Mouse (Mus musculus): ENCODE data around the gene Ly6g6d. TPM values are rescaled to one million over a fixed set of nuclear protein-coding genes. Genes with fewer than 3 reads are reported as not detected.
A peak's percentile ranks its signal among the peaks of the same experiment; 100 is the strongest.

The Ly6g6d gene
- total RNA-seq, 1 experiment, result 1.6 TPM

GRCm38 (mm10) chr17:35070556-35071229 lies 7.2 kb downstream of the Ly6g6d start:
- Histone ChIP-seq H3K36me3 (ENCODE audit: control insufficient read depth, insufficient read depth, low read length, poor library complexity, severe bottlenecking) (no peaks in the 10 kb centered on the region), H3K4me1 (ENCODE audit: control insufficient read depth in 2 of 2, insufficient read depth in 2 of 2, low read length in 2 of 2, poor library complexity in 1 of 2) (peaks cover 9 to 16% of the 10 kb centered on the region in 2 experiments; a peak in 3 of 4 replicates), H3K27ac (ENCODE audit: insufficient read depth, low read depth, low read length, poor library complexity, severe bottlenecking) (no peak overlapping the region), H3K9ac (ENCODE audit: insufficient read depth, low read depth, low read length, poor library complexity, severe bottlenecking) (no peak overlapping the region), H3K9me3 (ENCODE audit: control insufficient read depth, insufficient read depth, low read depth, low read length) (no peaks in the 10 kb centered on the region), H3K4me3 (ENCODE audit: insufficient read depth in 1 of 2, low read depth in 1 of 2, low read length in 2 of 2, poor library complexity in 1 of 2, severe bottlenecking in 1 of 2) (no peak overlapping the region)
- TF ChIP-seq CHD2 (IDR thresholded peaks at IDR 0.05; ENCODE audit: low read depth, low read length), result no peak
- no peak for DNase-seq (ENCODE audit: low read depth, low spot score)
- in situ Hi-C loops (cut with MboI; ENCODE audit: low sequenced_read_pairs in 2 of 2, unreplicated experiment in 2 of 2), result no loop called here

DNA sequence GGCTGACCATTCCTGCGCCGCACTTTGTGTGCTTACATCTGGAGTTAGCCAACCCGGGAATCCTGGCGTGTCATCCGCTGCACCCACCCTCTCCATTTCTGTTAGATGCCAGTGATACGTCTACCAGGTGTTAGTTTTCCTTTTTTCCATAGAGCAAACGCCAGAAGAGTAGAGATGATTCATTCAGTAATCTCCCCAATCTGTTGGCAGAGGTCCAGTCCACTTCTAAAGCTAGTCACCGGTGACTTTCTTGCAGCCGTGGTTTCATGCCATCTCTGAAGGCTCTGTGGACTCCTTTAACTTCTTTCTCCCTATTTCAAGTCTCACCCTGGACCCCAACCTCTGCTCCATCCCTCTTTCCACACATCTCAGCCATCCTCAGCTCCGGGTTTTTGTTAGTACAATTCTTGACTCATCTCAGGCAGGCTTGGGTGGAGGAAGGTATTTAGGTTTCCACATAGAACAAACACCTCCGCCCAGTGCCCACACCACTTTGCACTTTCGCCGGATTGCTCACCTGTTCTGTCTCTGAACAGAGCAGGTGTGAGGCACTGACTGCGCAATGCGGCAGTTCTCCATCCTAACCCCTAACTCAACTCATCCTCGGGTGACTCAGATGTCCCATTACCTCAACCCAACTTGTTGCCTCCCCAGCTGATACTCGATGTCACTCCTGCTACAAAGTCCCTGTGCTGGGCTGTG lies 9.5 kb downstream of the Ly6g6d start:
- TF ChIP-seq MAFK (IDR thresholded peaks at IDR 0.05; ENCODE audit: insufficient read depth, low read depth, low read length), result no peak
- no peak for TF ChIP-seq HCFC1 (IDR thresholded peaks at IDR 0.05; ENCODE audit: borderline replicate concordance, insufficient read depth, low read length)
- TF ChIP-seq CHD2 (IDR thresholded peaks at IDR 0.05; ENCODE audit: low read depth, low read length), result no peak
- TF ChIP-seq ZC3H11A (IDR thresholded peaks at IDR 0.05; ENCODE audit: borderline replicate concordance, low read depth, low read length), result no peak
- no peak for TF ChIP-seq ZNF384 (IDR thresholded peaks at IDR 0.05; ENCODE audit: low read depth, low read length)
- no peak for DNase-seq (ENCODE audit: low read depth, low spot score)

GRCm38 (mm10) chr17:35066084-35066483 lies 11.8 kb downstream of the Ly6g6d start, which contains the start of gene Mpig6b:
Gene Mpig6b (minus strand): TSS chr17:35066184.
- Histone ChIP-seq H3K9ac (ENCODE audit: insufficient read depth, low read depth, low read length, poor library complexity, severe bottlenecking) (peak within 1 kb of the TSS; percentile 67), H3K27ac (ENCODE audit: insufficient read depth, low read depth, low read length, poor library complexity, severe bottlenecking) (peak within 1 kb of the TSS; percentile 85), H3K9me3 (ENCODE audit: control insufficient read depth, insufficient read depth, low read depth, low read length) (no peaks in the 10 kb centered on the region), H3K4me1 (ENCODE audit: control insufficient read depth in 2 of 2, insufficient read depth in 2 of 2, low read length in 2 of 2, poor library complexity in 1 of 2) (peaks cover 6 to 30% of the 10 kb centered on the region in 2 experiments), H3K4me3 (ENCODE audit: insufficient read depth in 1 of 2, low read depth in 1 of 2, low read length in 2 of 2, poor library complexity in 1 of 2, severe bottlenecking in 1 of 2) (peak within 1 kb of the TSS; percentile 63 to 64), H3K36me3 (ENCODE audit: control insufficient read depth, insufficient read depth, low read length, poor library complexity, severe bottlenecking) (peaks cover 4% of the 10 kb centered on the region; the same call in 1 of the 2 replicates)
- no peak for TF ChIP-seq ZNF384 (IDR thresholded peaks at IDR 0.05; ENCODE audit: low read depth, low read length)
- no peak for TF ChIP-seq MAFK (IDR thresholded peaks at IDR 0.05; ENCODE audit: insufficient read depth, low read depth, low read length)
- no peak for TF ChIP-seq HCFC1 (IDR thresholded peaks at IDR 0.05; ENCODE audit: borderline replicate concordance, insufficient read depth, low read length)
- no peak for TF ChIP-seq CHD2 (IDR thresholded peaks at IDR 0.05; ENCODE audit: low read depth, low read length)
- no peak for TF ChIP-seq ZC3H11A (IDR thresholded peaks at IDR 0.05; ENCODE audit: borderline replicate concordance, low read depth, low read length)
- in situ Hi-C loops (cut with MboI; ENCODE audit: low sequenced_read_pairs in 2 of 2, unreplicated experiment in 2 of 2), result no loop called here
- no peak for DNase-seq (ENCODE audit: low read depth, low spot score)

More for the DNA sequence above, 9.5 kb downstream of the Ly6g6d start:
- H3K4me1 ChIP-seq (ENCODE audit: control insufficient read depth in 2 of 2, insufficient read depth in 2 of 2, low read length in 2 of 2, poor library complexity in 1 of 2), result peaks cover 8 to 23% of the 10 kb centered on the region in 2 experiments; a peak in 3 of 4 replicates
- no peaks in the 10 kb centered on the region for H3K9me3 ChIP-seq (ENCODE audit: control insufficient read depth, insufficient read depth, low read depth, low read length)
- H3K9ac ChIP-seq (ENCODE audit: insufficient read depth, low read depth, low read length, poor library complexity, severe bottlenecking), result no peak overlapping the region
- no peaks in the 10 kb centered on the region for H3K36me3 ChIP-seq (ENCODE audit: control insufficient read depth, insufficient read depth, low read length, poor library complexity, severe bottlenecking)
- no peak overlapping the region for H3K4me3 ChIP-seq (ENCODE audit: insufficient read depth in 1 of 2, low read depth in 1 of 2, low read length in 2 of 2, poor library complexity in 1 of 2, severe bottlenecking in 1 of 2)
- no peak overlapping the region for H3K27ac ChIP-seq (ENCODE audit: insufficient read depth, low read depth, low read length, poor library complexity, severe bottlenecking)
- in situ Hi-C loops (cut with MboI; ENCODE audit: low sequenced_read_pairs in 2 of 2, unreplicated experiment in 2 of 2), result no loop called here

DNA sequence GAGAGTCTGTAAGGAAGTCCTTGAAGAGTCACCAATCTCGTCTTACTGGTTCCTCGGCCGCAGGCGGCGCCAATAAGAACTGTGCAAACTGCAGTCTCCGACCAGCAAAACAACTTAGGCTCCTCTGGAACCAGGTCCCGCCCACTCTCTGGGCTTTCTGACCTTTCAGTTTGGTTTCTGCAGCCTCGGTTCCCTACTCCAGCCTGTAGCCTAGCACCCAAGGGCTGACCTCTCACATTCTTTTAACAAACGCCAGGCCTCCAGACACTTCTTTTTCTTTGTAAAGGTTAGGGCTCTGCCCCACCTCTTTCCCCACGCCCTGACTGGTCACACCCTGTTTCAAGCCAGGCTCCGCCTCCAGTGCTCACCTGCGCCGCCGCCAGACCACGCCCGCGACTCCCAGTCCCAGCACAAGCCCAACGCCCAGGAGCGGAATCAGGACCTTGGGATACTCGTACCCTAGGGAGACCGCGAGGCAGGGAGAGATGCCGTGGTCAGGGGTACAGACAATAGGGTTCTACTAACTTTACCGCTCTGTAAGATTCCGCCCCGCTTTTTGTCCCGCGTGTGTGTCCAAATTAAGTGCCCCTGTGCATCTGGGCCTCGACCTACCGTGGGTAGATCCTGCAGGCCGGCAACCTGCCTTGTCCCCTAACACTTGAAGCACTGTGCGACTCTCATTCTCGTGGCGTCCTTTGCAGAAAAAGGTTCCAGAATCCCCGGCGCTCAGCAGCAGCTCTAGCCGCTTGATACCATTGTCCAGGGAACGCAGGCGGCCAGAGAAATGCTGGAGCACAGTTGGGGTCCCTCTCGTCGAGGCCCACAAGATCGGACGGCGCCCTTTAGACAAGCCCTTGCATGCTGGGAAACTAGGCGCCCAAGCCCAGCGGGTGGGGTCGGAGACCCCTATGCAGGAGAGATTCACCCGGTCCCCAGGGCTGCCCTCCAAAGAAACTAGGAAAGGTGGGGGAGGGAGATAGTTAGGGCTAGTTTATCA lies 12.6 kb downstream of the Ly6g6d start, which contains the start of gene Ly6g6c:
Ly6g6c (plus strand) TSS at position 438 of the 997 bp plus-strand sequence.
- Histone ChIP-seq H3K4me1 (ENCODE audit: control insufficient read depth in 2 of 2, insufficient read depth in 2 of 2, low read length in 2 of 2, poor library complexity in 1 of 2) (peaks cover 6 to 32% of the 10 kb centered on the region in 2 experiments), H3K27ac (ENCODE audit: insufficient read depth, low read depth, low read length, poor library complexity, severe bottlenecking) (peak within 1 kb of the TSS; percentile 85), H3K36me3 (ENCODE audit: control insufficient read depth, insufficient read depth, low read length, poor library complexity, severe bottlenecking) (peaks cover 8% of the 10 kb centered on the region; the same call in 1 of the 2 replicates), H3K9ac (ENCODE audit: insufficient read depth, low read depth, low read length, poor library complexity, severe bottlenecking) (peak within 1 kb of the TSS; percentile 67), H3K4me3 (ENCODE audit: insufficient read depth in 1 of 2, low read depth in 1 of 2, low read length in 2 of 2, poor library complexity in 1 of 2, severe bottlenecking in 1 of 2) (peak within 1 kb of the TSS; percentile 63 to 64), H3K9me3 (ENCODE audit: control insufficient read depth, insufficient read depth, low read depth, low read length) (no peaks in the 10 kb centered on the region)
- DNase-seq (ENCODE audit: low read depth, low spot score), result peak; percentile 77
- in situ Hi-C loops (cut with MboI; ENCODE audit: low sequenced_read_pairs in 2 of 2, unreplicated experiment in 2 of 2), result no loop called here
- TF ChIP-seq CHD2 (IDR thresholded peaks at IDR 0.05; ENCODE audit: low read depth, low read length) (no peak), MAFK (IDR thresholded peaks at IDR 0.05; ENCODE audit: insufficient read depth, low read depth, low read length) (no peak)
